8 mouse cellular contexts compared by ENCODE assay signal in the genomic region with DNA sequence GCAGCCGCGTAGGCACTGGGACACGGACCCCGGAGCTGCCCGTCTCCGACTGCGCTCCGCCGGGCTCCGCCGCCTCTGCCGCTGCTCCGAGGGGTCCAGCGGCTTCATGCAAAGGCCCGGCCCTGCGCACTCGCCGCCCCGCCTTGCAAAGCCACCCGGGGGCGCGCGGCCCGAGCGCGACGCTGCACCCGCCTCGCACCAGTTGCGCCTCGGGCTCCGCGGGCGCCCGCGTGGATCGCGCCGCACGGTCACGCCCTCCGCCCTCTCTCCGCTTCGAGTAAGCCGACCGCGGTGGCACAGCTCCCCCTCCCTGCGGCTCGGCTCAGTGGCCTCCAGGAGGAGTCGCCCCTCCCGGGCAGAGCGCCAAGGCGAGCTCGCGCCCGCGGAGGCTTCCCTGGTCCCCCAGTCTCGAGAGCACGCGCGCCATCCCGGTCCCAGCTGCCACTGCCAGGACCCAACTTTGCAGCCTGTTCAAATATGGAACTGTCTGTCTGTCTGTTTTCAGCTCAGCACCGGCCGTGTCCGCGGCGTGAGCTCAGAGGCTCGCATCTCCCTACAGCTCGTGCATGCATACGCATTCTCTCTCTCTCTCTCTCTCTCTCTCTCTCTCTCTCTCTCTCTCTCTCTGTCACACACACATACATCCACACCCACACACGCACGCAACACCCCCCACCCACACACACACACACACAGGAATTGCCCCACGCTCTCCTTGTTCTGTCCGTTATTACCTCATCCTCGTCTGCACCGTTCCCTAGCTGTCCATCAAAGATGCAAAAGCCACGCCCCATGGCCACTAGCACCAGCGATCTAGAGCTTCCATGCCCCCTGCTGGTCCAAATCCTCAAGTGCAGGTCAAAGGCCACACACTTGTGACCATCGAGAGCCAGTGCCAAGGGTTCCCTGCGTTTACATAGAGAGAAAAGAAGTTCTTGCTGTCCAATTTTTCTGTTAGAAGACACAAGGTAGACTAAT. TPM values are rescaled to one million over a fixed set of nuclear protein-coding genes. Genes with fewer than 3 reads are reported as not detected.
DNase-seq lines count a peak whose midpoint lies in the region; ATAC-seq and TF ChIP-seq lines count a peak whose summit lies in the region.

TSS of gene Dtx4 (minus strand) at position 85 of the 978 bp plus-strand sequence.

- no peaks in the 10 kb centered on the region for H3K9me3 ChIP-seq in embryonic facial prominence, embryonic 14.5 days (ENCODE audit: control insufficient read depth, low read length)
- no peaks in the 10 kb centered on the region for H3K9me3 ChIP-seq in limb, embryonic 14.5 days (ENCODE audit: control insufficient read depth, low read length)
- no peaks in the 10 kb centered on the region for H3K9me3 ChIP-seq in midbrain, postnatal 0 days (ENCODE audit: low read length)

- H3K9ac ChIP-seq in embryonic facial prominence, embryonic 14.5 days (ENCODE audit: low read depth, low read length): peak within 1 kb of the TSS; percentile 86
- H3K9ac ChIP-seq in limb, embryonic 14.5 days (ENCODE audit: low read depth, low read length, severe bottlenecking): peak within 1 kb of the TSS; percentile 84
- peak within 1 kb of the TSS; percentile 94 for H3K9ac ChIP-seq in midbrain, postnatal 0 days (replicated peaks; ENCODE audit: low read length, poor library complexity, severe bottlenecking)

- H3K4me1 ChIP-seq in embryonic facial prominence, embryonic 14.5 days (ENCODE audit: control insufficient read depth, insufficient read depth, low read length): peaks cover 12% of the 10 kb centered on the region; the same call in 1 of the 2 replicates
- H3K4me1 ChIP-seq in limb, embryonic 14.5 days (ENCODE audit: control insufficient read depth, insufficient read depth, low read length): peaks cover 7% of the 10 kb centered on the region; the same call in 1 of the 2 replicates
- H3K4me1 ChIP-seq in midbrain, postnatal 0 days (ENCODE audit: insufficient read depth, low read length): peaks cover 11% of the 10 kb centered on the region; the same call in 1 of the 2 replicates

- H3K4me3 ChIP-seq in embryonic facial prominence, embryonic 14.5 days (ENCODE audit: low read depth, low read length): peak within 1 kb of the TSS; percentile 73
- H3K4me3 ChIP-seq in limb, embryonic 14.5 days (replicated peaks; ENCODE audit: low read length): peak within 1 kb of the TSS; percentile 72
- H3K4me3 ChIP-seq in midbrain, postnatal 0 days (ENCODE audit: low read depth, low read length): peak within 1 kb of the TSS; percentile 99

- peak; percentile 93 for ATAC-seq in embryonic facial prominence, embryonic 14.5 days (ENCODE audit: low read depth)
- ATAC-seq in limb, embryonic 14.5 days (ENCODE audit: low FRiP score, low read depth): peak; percentile 87
- peak; percentile 95 for ATAC-seq in midbrain, postnatal 0 days (ENCODE audit: low FRiP score)

- DNase-seq in 3134 (ENCODE audit: extremely low read depth, insufficient read length, low spot score): peak; percentile 92
- DNase-seq in adrenal gland, postnatal 4 days (ENCODE audit: low spot score in 2 of 2): peak; percentile 80 to 90
- peak; percentile 97 for DNase-seq in embryonic facial prominence, embryonic 14.5 days (ENCODE audit: low spot score)
- DNase-seq in heart, adult 8-10 months (ENCODE audit: low spot score): peak; percentile 94
- DNase-seq in kidney, adult 9 months: peak; percentile 98
- DNase-seq in limb, embryonic 14.5 days (ENCODE audit: low spot score): peak; percentile 94
- peak; percentile 97 for DNase-seq in midbrain, postnatal 0 days (ENCODE audit: low spot score)
- peak; percentile 77 to 88 for DNase-seq in spleen, postnatal 14 days (ENCODE audit: low spot score in 2 of 2)

- peaks cover 5% of the 10 kb centered on the region; the same call in 1 of the 2 replicates for H3K27me3 ChIP-seq in embryonic facial prominence, embryonic 14.5 days (replicated peaks; ENCODE audit: control insufficient read depth, insufficient read depth, low read length)
- 0 out of 2 replicates have a peak, but pooled peaks cover 7% of the 10 kb centered on the region for H3K27me3 ChIP-seq in limb, embryonic 14.5 days (ENCODE audit: control insufficient read depth, insufficient read depth, low read length)
- H3K27me3 ChIP-seq in midbrain, postnatal 0 days (ENCODE audit: insufficient read depth, low read length): no peaks in the 10 kb centered on the region

- no peaks in the 10 kb centered on the region for H3K36me3 ChIP-seq in embryonic facial prominence, embryonic 14.5 days (ENCODE audit: control insufficient read depth, insufficient read depth, low read length)
- no peaks in the 10 kb centered on the region for H3K36me3 ChIP-seq in limb, embryonic 14.5 days (ENCODE audit: control insufficient read depth, insufficient read depth, low read length)
- no peaks in the 10 kb centered on the region for H3K36me3 ChIP-seq in midbrain, postnatal 0 days (ENCODE audit: insufficient read depth, low read length)

- 0 out of 2 replicates have a peak, but pooled peaks have one; percentile 12 for TF ChIP-seq POLR2A in limb, embryonic 14.5 days (IDR thresholded peaks at IDR 0.05; ENCODE audit: borderline replicate concordance, extremely low read depth, insufficient read depth, insufficient read length)

- peak within 1 kb of the TSS; percentile 94 for H3K4me2 ChIP-seq in embryonic facial prominence, embryonic 14.5 days (ENCODE audit: low read depth, low read length)
- peak within 1 kb of the TSS; percentile 93 for H3K4me2 ChIP-seq in limb, embryonic 14.5 days (replicated peaks; ENCODE audit: low read depth, low read length, severe bottlenecking)
- peak within 1 kb of the TSS; percentile 87 for H3K4me2 ChIP-seq in midbrain, postnatal 0 days (ENCODE audit: low read depth, low read length, poor library complexity, severe bottlenecking)

- TF ChIP-seq CTCF in midbrain, postnatal 0 days (IDR thresholded peaks at IDR 0.05): peak; percentile 98

- H3K27ac ChIP-seq in embryonic facial prominence, embryonic 14.5 days (replicated peaks; ENCODE audit: low read depth, low read length): peak within 1 kb of the TSS; percentile 88
- peak within 1 kb of the TSS; percentile 76 for H3K27ac ChIP-seq in limb, embryonic 14.5 days (replicated peaks; ENCODE audit: low read depth, low read length)
- peak within 1 kb of the TSS; percentile 95 for H3K27ac ChIP-seq in midbrain, postnatal 0 days (ENCODE audit: low read depth, low read length)

- WGBS in embryonic facial prominence, embryonic 14.5 days: under 1% methylated on average over 19 of the region's 80 CpGs
- WGBS in limb, embryonic 14.5 days: under 1% methylated on average over 58 of the region's 80 CpGs
- under 1% methylated on average over 77 of the region's 80 CpGs for WGBS in midbrain, postnatal 0 days

RNA-seq across cellular contexts. Expression of gene Dtx4, which starts in this region (rescaled TPM):
- 10 to 100 TPM; 32.1 to 33.4 TPM for total RNA-seq in adrenal gland, postnatal 4 days (2021)
- polyA plus RNA-seq in embryonic facial prominence, embryonic 14.5 days (2014; fragmentation: Nextera tagmentation; extraction: Ambion mirVana): 11.9 and 14.5 TPM in 2 replicates
- 1 to 10 TPM; 4.1 to 5.4 (median 4.7) TPM for total RNA-seq in heart, adult 8-10 months (2022)
- 10.3 and 10.6 TPM in 2 replicates for polyA plus RNA-seq in limb, embryonic 14.5 days (2012; rRNA removed)
- 10.4 TPM in 2 replicates for polyA plus RNA-seq in limb, embryonic 14.5 days (2014; fragmentation: Nextera tagmentation; extraction: Ambion mirVana)
- total RNA-seq in midbrain, postnatal 0 days (2014; rRNA removed): 57.5 and 63.1 TPM in 2 replicates
- polyA plus RNA-seq in midbrain, postnatal 0 days (2015; fragmentation: Nextera tagmentation; extraction: Ambion mirVana): 24.3 and 26.3 TPM in 2 replicates

Comparison
In these comparisons a context has a peak if more than half of its experiments do, and no peak if none do; other contexts are left out.
1. Peak in every context shown above with its lines: DNase-seq, ATAC-seq, H3K4me3 ChIP-seq and H3K27ac ChIP-seq.